In genomic region chr1:156539787-156540560, GRCm38 (mm10) we compare ENCODE assay signal across 8 mouse cellular contexts. TPM values are rescaled to one million over a fixed set of nuclear protein-coding genes. Genes with fewer than 3 reads are reported as not detected.
DNase-seq lines count a peak whose midpoint lies in the region; ATAC-seq and TF ChIP-seq lines count a peak whose summit lies in the region.
"Had no signal": no experiment of that assay in that cellular context is flagged by ENCODE, and none has a peak within 500 bp of the region (broad histone marks: within the 10 kb centered on the region; RNA-seq: fewer than 3 reads in every experiment).

No protein-coding gene starts in this region.

- no peak for ATAC-seq in intestine, postnatal 0 days
- no peak for ATAC-seq in intestine, embryonic 16.5 days
- peak; percentile 86 for ATAC-seq in forebrain, embryonic 16.5 days
- ATAC-seq in neural tube, embryonic 14.5 days (ENCODE audit: low read depth), result peak; percentile 74; the same call in 1 of the 2 replicates

- TF ChIP-seq CTCF in intestine, postnatal 0 days (IDR thresholded peaks at IDR 0.05; ENCODE audit: low read depth), result peak; percentile 73

- H3K4me2 ChIP-seq in intestine, postnatal 0 days (replicated peaks; ENCODE audit: low read depth), result no peak overlapping the region
- no peak overlapping the region for H3K4me2 ChIP-seq in intestine, embryonic 16.5 days (ENCODE audit: low read depth, low read length)
- no peak overlapping the region for H3K4me2 ChIP-seq in forebrain, embryonic 16.5 days (ENCODE audit: low read length)
- no peak overlapping the region for H3K4me2 ChIP-seq in neural tube, embryonic 14.5 days (ENCODE audit: low read depth, low read length)
- H3K4me2 ChIP-seq: embryonic facial prominence, embryonic 13.5 days had no signal

- no peak overlapping the region for H3K27ac ChIP-seq in intestine, postnatal 0 days (ENCODE audit: low read depth, low read length)
- no peak overlapping the region for H3K27ac ChIP-seq in intestine, embryonic 16.5 days (ENCODE audit: low read length)
- no peak overlapping the region for H3K27ac ChIP-seq in forebrain, embryonic 16.5 days (ENCODE audit: low read length)
- H3K27ac ChIP-seq in neural tube, embryonic 14.5 days (ENCODE audit: low read depth, low read length), result no peak overlapping the region
- H3K27ac ChIP-seq: embryonic facial prominence, embryonic 13.5 days had no signal

- no peaks in the 10 kb centered on the region for H3K4me1 ChIP-seq in intestine, postnatal 0 days (replicated peaks; ENCODE audit: control insufficient read depth, insufficient read depth, low read length)
- peaks cover 5% of the 10 kb centered on the region; the same call in 1 of the 2 replicates for H3K4me1 ChIP-seq in intestine, embryonic 16.5 days (ENCODE audit: control insufficient read depth, insufficient read depth, low read length)
- no peaks in the 10 kb centered on the region for H3K4me1 ChIP-seq in forebrain, embryonic 16.5 days (replicated peaks; ENCODE audit: control insufficient read depth, insufficient read depth, low read length)
- no peaks in the 10 kb centered on the region for H3K4me1 ChIP-seq in neural tube, embryonic 14.5 days (ENCODE audit: control insufficient read depth, insufficient read depth, low read length)

- no peaks in the 10 kb centered on the region for H3K36me3 ChIP-seq in intestine, postnatal 0 days (ENCODE audit: control insufficient read depth, insufficient read depth)
- no peaks in the 10 kb centered on the region for H3K36me3 ChIP-seq in intestine, embryonic 16.5 days (ENCODE audit: control insufficient read depth, insufficient read depth, low read length)
- H3K36me3 ChIP-seq in forebrain, embryonic 16.5 days (ENCODE audit: control insufficient read depth, insufficient read depth), result no peaks in the 10 kb centered on the region
- no peaks in the 10 kb centered on the region for H3K36me3 ChIP-seq in neural tube, embryonic 14.5 days (ENCODE audit: control insufficient read depth, insufficient read depth, low read length)
- H3K36me3 ChIP-seq: embryonic facial prominence, embryonic 13.5 days had no signal

- peak; percentile 35 for DNase-seq in thymus, postnatal 14 days
- no peak for DNase-seq in thymus, postnatal 25 days
- no peak for DNase-seq in spleen, adult 12 weeks (ENCODE audit: low spot score)

- WGBS in intestine, postnatal 0 days, result 43% methylated on average over 4 of the region's 4 CpGs
- 43% methylated on average over 4 of the region's 4 CpGs for WGBS in intestine, embryonic 16.5 days
- 42% methylated on average over 4 of the region's 4 CpGs for WGBS in forebrain, embryonic 16.5 days
- WGBS in neural tube, embryonic 14.5 days, result 49% methylated on average over 4 of the region's 4 CpGs

- no peak overlapping the region for H3K4me3 ChIP-seq in intestine, postnatal 0 days (ENCODE audit: low read depth, low read length)
- no peak overlapping the region for H3K4me3 ChIP-seq in intestine, embryonic 16.5 days (ENCODE audit: low read length)
- no peak overlapping the region for H3K4me3 ChIP-seq in forebrain, embryonic 16.5 days (replicated peaks; ENCODE audit: low read length)
- no peak overlapping the region for H3K4me3 ChIP-seq in neural tube, embryonic 14.5 days (ENCODE audit: low read depth, low read length)
- H3K4me3 ChIP-seq: embryonic facial prominence, embryonic 13.5 days had no signal

- no peaks in the 10 kb centered on the region for H3K27me3 ChIP-seq in intestine, postnatal 0 days (replicated peaks; ENCODE audit: control insufficient read depth, insufficient read depth, low read length)
- no peaks in the 10 kb centered on the region for H3K27me3 ChIP-seq in intestine, embryonic 16.5 days (replicated peaks; ENCODE audit: control insufficient read depth, insufficient read depth, low read length)
- H3K27me3 ChIP-seq in forebrain, embryonic 16.5 days (replicated peaks; ENCODE audit: control insufficient read depth, insufficient read depth, low read length), result no peaks in the 10 kb centered on the region
- no peaks in the 10 kb centered on the region for H3K27me3 ChIP-seq in neural tube, embryonic 14.5 days (ENCODE audit: control insufficient read depth, insufficient read depth, low read length)
- H3K27me3 ChIP-seq: embryonic facial prominence, embryonic 13.5 days had no signal

- no peaks in the 10 kb centered on the region for H3K9me3 ChIP-seq in intestine, postnatal 0 days (ENCODE audit: control insufficient read depth)
- no peaks in the 10 kb centered on the region for H3K9me3 ChIP-seq in intestine, embryonic 16.5 days (ENCODE audit: control insufficient read depth, low read length)
- H3K9me3 ChIP-seq in forebrain, embryonic 16.5 days (ENCODE audit: control insufficient read depth, low read length), result no peaks in the 10 kb centered on the region
- no peaks in the 10 kb centered on the region for H3K9me3 ChIP-seq in neural tube, embryonic 14.5 days (ENCODE audit: control insufficient read depth, low read length)
- H3K9me3 ChIP-seq: embryonic facial prominence, embryonic 13.5 days had no signal

- H3K9ac ChIP-seq in intestine, postnatal 0 days (ENCODE audit: low read depth, low read length), result no peak overlapping the region
- H3K9ac ChIP-seq in intestine, embryonic 16.5 days (ENCODE audit: low read depth, low read length), result no peak overlapping the region
- no peak overlapping the region for H3K9ac ChIP-seq in forebrain, embryonic 16.5 days (replicated peaks; ENCODE audit: low read depth, low read length)
- no peak overlapping the region for H3K9ac ChIP-seq in neural tube, embryonic 14.5 days (replicated peaks; ENCODE audit: low read depth, low read length)
- H3K9ac ChIP-seq: embryonic facial prominence, embryonic 13.5 days had no signal

RNA-seq across cellular contexts. Expression of gene Gm10031, which starts 16.2 kb away (rescaled TPM):
- polyA plus RNA-seq in intestine, postnatal 0 days (2015; fragmentation: Nextera tagmentation; extraction: Ambion mirVana), result 0.35 and 0.52 TPM in 2 replicates
- polyA plus RNA-seq in intestine, embryonic 16.5 days (2015; fragmentation: Nextera tagmentation; extraction: Ambion mirVana), result 0.26 and 0.48 TPM in 2 replicates
- polyA plus RNA-seq in forebrain, embryonic 16.5 days (2015; fragmentation: Nextera tagmentation; extraction: Ambion mirVana), result 0.73 and 1.3 TPM in 2 replicates
- 0.90 and 0.97 TPM in 2 replicates for polyA plus RNA-seq in neural tube, embryonic 14.5 days (2014; fragmentation: Nextera tagmentation; extraction: Ambion mirVana)

RNA-seq across cellular contexts. Expression of gene Abl2, which starts 18.6 kb away (rescaled TPM):
- polyA plus RNA-seq in intestine, postnatal 0 days (2015; fragmentation: Nextera tagmentation; extraction: Ambion mirVana), result 1.6 and 2.0 TPM in 2 replicates
- 2.2 and 2.7 TPM in 2 replicates for polyA plus RNA-seq in intestine, embryonic 16.5 days (2015; fragmentation: Nextera tagmentation; extraction: Ambion mirVana)
- polyA plus RNA-seq in forebrain, embryonic 16.5 days (2015; fragmentation: Nextera tagmentation; extraction: Ambion mirVana), result 7.4 TPM in 2 replicates
- polyA plus RNA-seq in neural tube, embryonic 14.5 days (2014; fragmentation: Nextera tagmentation; extraction: Ambion mirVana), result 9.8 and 10.1 TPM in 2 replicates

Comparison
In these comparisons a context has a peak if more than half of its experiments do, and no peak if none do; other contexts are left out.
1. ATAC-seq: peak in forebrain, embryonic 16.5 days (single experiment) and neural tube, embryonic 14.5 days (single experiment); none in intestine, postnatal 0 days (single experiment) and intestine, embryonic 16.5 days (single experiment).